In genomic region chr10:86863429-86863828, GRCm38 (mm10) we compare ENCODE assay signal across 17 mouse cellular contexts.
DNase-seq lines count a peak whose midpoint lies in the region; ATAC-seq and TF ChIP-seq lines count a peak whose summit lies in the region.
"Had no signal": no experiment of that assay in that cellular context is flagged by ENCODE, and none has a peak within 500 bp of the region (broad histone marks: within the 10 kb centered on the region; RNA-seq: fewer than 3 reads in every experiment).

No protein-coding gene starts in this region.

- H3K9ac ChIP-seq in kidney, postnatal 0 days (ENCODE audit: low read depth, low read length), result no peak overlapping the region
- H3K9ac ChIP-seq: forebrain, embryonic 13.5 days; liver, embryonic 15.5 days had no signal

- H3K27ac ChIP-seq in kidney, postnatal 0 days, result no peak overlapping the region
- H3K27ac ChIP-seq in cortical plate, adult 2 months (ENCODE audit: insufficient read depth, low read length), result no peak overlapping the region
- H3K27ac ChIP-seq: forebrain, embryonic 13.5 days; liver, embryonic 15.5 days; midbrain, embryonic 10.5 days had no signal

- peak; percentile 37; the same call in 1 of the 2 replicates for TF ChIP-seq CTCF in kidney, postnatal 0 days (IDR thresholded peaks at IDR 0.05; ENCODE audit: low read depth)
- 0 out of 2 replicates have a peak, but pooled peaks have one; percentile 15 for TF ChIP-seq CTCF in cortical plate, adult 2 months (IDR thresholded peaks at IDR 0.05; ENCODE audit: extremely low read depth, insufficient read depth, low read length)

- H3K4me2 ChIP-seq in kidney, postnatal 0 days (ENCODE audit: low read length), result no peak overlapping the region
- H3K4me2 ChIP-seq: forebrain, embryonic 13.5 days; liver, embryonic 15.5 days had no signal

- 93% methylated on average over 6 of the region's 6 CpGs for WGBS in kidney, postnatal 0 days

- no peak overlapping the region for H3K4me3 ChIP-seq in kidney, postnatal 0 days (replicated peaks; ENCODE audit: low read depth, low read length)
- H3K4me3 ChIP-seq in cortical plate, adult 2 months (ENCODE audit: insufficient read depth, low read length), result no peak overlapping the region
- H3K4me3 ChIP-seq: forebrain, embryonic 13.5 days; liver, embryonic 15.5 days; midbrain, embryonic 10.5 days had no signal

- TF ChIP-seq POLR2A in cortical plate, adult 2 months (IDR thresholded peaks at IDR 0.05; ENCODE audit: extremely low read depth, insufficient read depth, low read length), result no peak

- H3K36me3 ChIP-seq in kidney, postnatal 0 days (ENCODE audit: insufficient read depth, low read length), result no peaks in the 10 kb centered on the region
- H3K36me3 ChIP-seq: liver, embryonic 15.5 days; midbrain, embryonic 10.5 days had no signal

- no peak for ATAC-seq in kidney, postnatal 0 days (replicated peaks; ENCODE audit: low FRiP score, low read depth)
- ATAC-seq: forebrain, embryonic 13.5 days; inflammation-experienced regulatory T-cells, adult 6 months had no signal

- H3K9me3 ChIP-seq in kidney, postnatal 0 days (replicated peaks; ENCODE audit: low read length), result no peaks in the 10 kb centered on the region
- H3K9me3 ChIP-seq: forebrain, embryonic 13.5 days; liver, embryonic 15.5 days; midbrain, embryonic 10.5 days had no signal

- H3K4me1 ChIP-seq in kidney, postnatal 0 days (replicated peaks; ENCODE audit: insufficient read depth, low read length), result no peaks in the 10 kb centered on the region
- H3K4me1 ChIP-seq in cortical plate, adult 2 months (ENCODE audit: control insufficient read depth, insufficient read depth, low read length), result no peaks in the 10 kb centered on the region
- H3K4me1 ChIP-seq: forebrain, embryonic 13.5 days; liver, embryonic 15.5 days; midbrain, embryonic 10.5 days had no signal

- no peaks in the 10 kb centered on the region for H3K27me3 ChIP-seq in kidney, postnatal 0 days (ENCODE audit: insufficient read depth, low read length)
- H3K27me3 ChIP-seq: forebrain, embryonic 13.5 days; liver, embryonic 15.5 days had no signal

- no peak for DNase-seq in kidney, postnatal 0 days (ENCODE audit: low spot score)
- DNase-seq in kidney, adult 8-10 months, result no peak
- peak; percentile 23 for DNase-seq in A20 (ENCODE audit: low read depth, low spot score)
- DNase-seq in ES-CJ7 (ENCODE audit: low read depth, low spot score), result peak; percentile 47
- DNase-seq in gastrocnemius, postnatal 10 days, result no peak
- no peak for DNase-seq in adrenal gland, adult 2 months
- DNase-seq: adrenal gland, postnatal 14 days; cerebellum, adult 18-20 months; heart, postnatal 14 days; kidney, postnatal 4 days; retina, postnatal 1 day; thymus, postnatal 14 days had no signal

Comparison
In these comparisons a context has a peak if more than half of its experiments do, and no peak if none do; other contexts are left out.
1. DNase-seq: peak in A20 (single experiment) and ES-CJ7 (single experiment); none in kidney, postnatal 0 days (single experiment), kidney, adult 8-10 months (0 of 2), gastrocnemius, postnatal 10 days (single experiment) and adrenal gland, adult 2 months (single experiment).